Mouse (Mus musculus) hindbrain, postnatal 0 days (tissue): ENCODE results near the gene Nkap. TPM values are rescaled to one million over a fixed set of nuclear protein-coding genes. Genes with fewer than 3 reads are reported as not detected.
A peak's percentile ranks its signal among the peaks of the same experiment; 100 is the strongest.
"Not testable (repeated sequence)": the region's sequence is repeated elsewhere in the genome, so short reads cannot be mapped to it uniquely, and the experiment has no call there.

ENCODE experiments used
- ATAC-seq: fragments of 200-750 bp; cut with Nextera tagmentation; 2 replicates; pipeline ENCODE4 v1.8.0; 2017; ENCODE audit warnings: mild to moderate bottlenecking, moderate TSS enrichment, moderate library complexity
- DNase-seq: peaks from one replicate; pipeline ENCODE4 v3.0.0-alpha.2; 2015; ENCODE audit warnings: low spot score
- H3K27ac ChIP-seq: fragments of 300-500 bp; sonication (generic); 2 replicates; pipeline ENCODE4 v1.5.1; 2014; ENCODE audit warnings: mild to moderate bottlenecking
- H3K27me3 ChIP-seq: fragments of 300-500 bp; sonication (generic); 2 replicates; pipeline ENCODE4 v1.6.1; 2014; ENCODE audit warnings: low read length, mixed read lengths; ENCODE audit not compliant: insufficient read depth
- H3K36me3 ChIP-seq: fragments of 300-500 bp; sonication (generic); 2 replicates; pipeline ENCODE4 v1.6.1; 2014; ENCODE audit warnings: low read length, mixed read lengths; ENCODE audit not compliant: insufficient read depth
- H3K4me1 ChIP-seq: fragments of 300-500 bp; sonication (generic); 2 replicates; pipeline ENCODE4 v1.6.1; 2014; ENCODE audit warnings: antibody characterized with exemption, low read length, mixed read lengths; ENCODE audit not compliant: insufficient read depth
- H3K4me2 ChIP-seq: fragments of 300-500 bp; sonication (generic); 2 replicates; pipeline ENCODE4 v1.6.1; 2014; ENCODE audit warnings: low read depth, mild to moderate bottlenecking, low read length, moderate library complexity, mixed read lengths
- H3K4me3 ChIP-seq: fragments of 300-500 bp; sonication (generic); 2 replicates; pipeline ENCODE4 v1.5.1; 2014; ENCODE audit warnings: low read length
- H3K9ac ChIP-seq: fragments of 300-500 bp; sonication (generic); replicated peaks from 2 replicates; pipeline ENCODE4 v1.6.1; 2014; ENCODE audit warnings: mild to moderate bottlenecking, low read length, moderate library complexity, mixed read lengths
- H3K9me3 ChIP-seq: fragments of 300-500 bp; sonication (generic); 2 replicates; pipeline ENCODE4 v1.6.1; 2016; ENCODE audit warnings: low read length, mixed read lengths
- CTCF ChIP-seq: IDR thresholded peaks from 2 replicates; pipeline ENCODE4 v1.5.1; 2016; ENCODE audit warnings: antibody characterized with exemption, control low read depth, low read depth
- WGBS: fragments of 180-500 bp; shearing (Covaris S2); extraction: QIAGEN DNeasy Blood & Tissue Kit; methylation state at CpG from one replicate; pipeline ENCODE4 v1.1.7; 2014; 5-methylcytosine and 5-hydroxymethylcytosine counted together
- polyA plus RNA-seq: library from polyadenylated mRNA; unstranded; fragments of >200 nt; fragmentation: Nextera tagmentation; extraction: Ambion mirVana; gene quantifications from 2 replicates; pipeline ENCODE4 v1.2.1, GENCODE M21; 2015
- total RNA-seq: library from RNA; depleted of rRNA; stranded (reverse); fragments of >200 nt; gene quantifications from 2 replicates; pipeline ENCODE4 v1.2.3, GENCODE M21; 2014

The Nkap gene
- total and polyA plus RNA-seq, 2 experiments from 2014 or later: 19.1 to 21.1 TPM

GRCm38 (mm10) chrX:37144954-37145353, 18.4 kb downstream of the Nkap start:
- H3K9ac ChIP-seq: no peak overlapping the region
- H3K9me3 ChIP-seq: no peaks in the 10 kb centered on the region
- H3K36me3 ChIP-seq: no peaks in the 10 kb centered on the region; the same call in 1 of the 2 replicates
- DNase-seq: peak; percentile 28
- H3K4me3 ChIP-seq: no peak overlapping the region
- H3K4me1 ChIP-seq: no peaks in the 10 kb centered on the region
- TF ChIP-seq CTCF: peak; percentile 54
- 82% methylated on average over 2 of the region's 2 CpGs for WGBS
- H3K27ac ChIP-seq: no peak overlapping the region
- 0 out of 2 replicates have a peak, but pooled peaks have one; percentile 56 for ATAC-seq
- no peak overlapping the region for H3K4me2 ChIP-seq
- no peaks in the 10 kb centered on the region for H3K27me3 ChIP-seq

- H3K36me3 ChIP-seq: no peaks in the 10 kb centered on the region
- ATAC-seq: no peak
- H3K9me3 ChIP-seq: no peaks in the 10 kb centered on the region
- H3K9ac ChIP-seq: no peak overlapping the region
- no peak overlapping the region for H3K4me2 ChIP-seq
- no peak overlapping the region for H3K4me3 ChIP-seq
- peak; percentile 46 for TF ChIP-seq CTCF
- DNase-seq: no peak
- no peak overlapping the region for H3K27ac ChIP-seq
- no peaks in the 10 kb centered on the region for H3K27me3 ChIP-seq
- no peaks in the 10 kb centered on the region for H3K4me1 ChIP-seq
- 62% methylated on average over 4 of the region's 4 CpGs for WGBS
Observed at GRCm38 (mm10) chrX:37157839-37158238, 31.2 kb downstream of the Nkap start.

- H3K36me3 ChIP-seq: no peaks in the 10 kb centered on the region
- no peak overlapping the region for H3K4me2 ChIP-seq
- no peak overlapping the region for H3K4me3 ChIP-seq
- no peaks in the 10 kb centered on the region for H3K4me1 ChIP-seq
- DNase-seq (no peak), ATAC-seq (no peak)
- TF ChIP-seq CTCF: no peak
- no peak overlapping the region for H3K9ac ChIP-seq
- no peak overlapping the region for H3K27ac ChIP-seq
- 68% methylated on average over 10 of the region's 10 CpGs for WGBS
- no peaks in the 10 kb centered on the region for H3K9me3 ChIP-seq
- no peaks in the 10 kb centered on the region for H3K27me3 ChIP-seq
Observed at GRCm38 (mm10) chrX:37161169-37161568, 34.6 kb downstream of the Nkap start.

GRCm38 (mm10) chrX:37163115-37163514, 36.5 kb downstream of the Nkap start:
- no peak overlapping the region for H3K27ac ChIP-seq
- no peak overlapping the region for H3K4me3 ChIP-seq
- no peak for TF ChIP-seq CTCF
- DNase-seq: no peak
- H3K4me1 ChIP-seq: no peaks in the 10 kb centered on the region
- no peak overlapping the region for H3K4me2 ChIP-seq
- 83% methylated on average over 18 of the region's 18 CpGs for WGBS
- no peak overlapping the region for H3K9ac ChIP-seq
- ATAC-seq: no peak
- no peaks in the 10 kb centered on the region for H3K9me3 ChIP-seq
- no peaks in the 10 kb centered on the region for H3K27me3 ChIP-seq
- H3K36me3 ChIP-seq: no peaks in the 10 kb centered on the region

GRCm38 (mm10) chrX:37167085-37167484, 40.5 kb downstream of the Nkap start:
- DNase-seq (peak; percentile 64), ATAC-seq (no peak)
- Histone ChIP-seq H3K4me1 (no peaks in the 10 kb centered on the region), H3K4me2 (no peak overlapping the region), H3K9ac (no peak overlapping the region), H3K36me3 (no peaks in the 10 kb centered on the region), H3K27me3 (no peaks in the 10 kb centered on the region), H3K4me3 (no peak overlapping the region), H3K9me3 (no peaks in the 10 kb centered on the region), H3K27ac (no peak overlapping the region)
- WGBS: 28% methylated on average over 3 of the region's 3 CpGs
- peak; percentile 72 for TF ChIP-seq CTCF

- 0 out of 2 replicates have a peak, but pooled peaks have one; percentile 18 for ATAC-seq
- H3K27ac ChIP-seq: no peak within 1 kb of the TSS
- no peaks in the 10 kb centered on the region for H3K27me3 ChIP-seq
- 35% methylated on average over 5 of the region's 5 CpGs for WGBS
- no peaks in the 10 kb centered on the region for H3K9me3 ChIP-seq
- H3K4me2 ChIP-seq: no peak within 1 kb of the TSS
- no peaks in the 10 kb centered on the region for H3K36me3 ChIP-seq
- H3K4me1 ChIP-seq: no peaks in the 10 kb centered on the region
- no peak for DNase-seq
- no peak within 1 kb of the TSS for H3K9ac ChIP-seq
- H3K4me3 ChIP-seq: no peak within 1 kb of the TSS
- no peak for TF ChIP-seq CTCF
Observed at GRCm38 (mm10) chrX:37168742-37169141, 42.1 kb downstream of the Nkap start, which contains the start of gene Akap14. Gene Akap14 (minus strand): TSS chrX:37168842.

DNA sequence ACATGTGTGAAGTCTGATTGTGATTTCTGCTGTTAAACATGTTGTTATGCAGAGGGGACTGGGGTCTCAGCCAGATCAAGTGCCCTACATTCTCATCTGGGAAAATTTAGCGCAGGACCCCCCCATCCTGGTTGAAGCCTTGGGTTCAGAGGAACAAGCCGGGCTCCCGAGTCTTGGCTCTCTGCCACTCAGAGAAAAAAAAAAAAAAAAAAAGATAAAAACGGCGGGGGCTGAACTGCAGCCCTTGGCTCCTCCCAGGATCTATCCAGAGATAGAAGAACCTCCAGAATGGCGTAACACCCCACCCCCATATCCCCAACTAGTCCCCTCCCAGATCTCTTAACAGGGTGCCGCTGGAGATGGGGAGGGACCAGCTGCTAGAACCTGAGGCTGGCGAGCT, 57.8 kb downstream of the Nkap start:
- not testable (repeated sequence) for H3K27me3 ChIP-seq, ATAC-seq, H3K4me3 ChIP-seq, H3K9ac ChIP-seq, H3K27ac ChIP-seq, DNase-seq, H3K9me3 ChIP-seq, H3K36me3 ChIP-seq, H3K4me1 ChIP-seq, H3K4me2 ChIP-seq
- WGBS: 63% methylated on average over 6 of the region's 8 CpGs
